Mouse (Mus musculus) layer of hippocampus, postnatal 10 days (tissue): ENCODE measurements at regions not wholly inside any gene's neighbourhood (a gene's known extent, or its start where the extent isn't known, plus 50 kb on each side); places are given as distances from the start of the nearest gene placed in this dataset.
A peak's percentile ranks its signal among the peaks of the same experiment; 100 is the strongest.

Source experiments
- DNase-seq, 2 experiments: peaks; one replicate each; pipeline ENCODE4 v3.0.0; 2021; ENCODE audit warnings: low spot score in 2 of 2

- DNase-seq = no peak
Observed at GRCm38 (mm10) chr4:53220809-53221208, 61.1 kb upstream of the Abca1 start.

DNA sequence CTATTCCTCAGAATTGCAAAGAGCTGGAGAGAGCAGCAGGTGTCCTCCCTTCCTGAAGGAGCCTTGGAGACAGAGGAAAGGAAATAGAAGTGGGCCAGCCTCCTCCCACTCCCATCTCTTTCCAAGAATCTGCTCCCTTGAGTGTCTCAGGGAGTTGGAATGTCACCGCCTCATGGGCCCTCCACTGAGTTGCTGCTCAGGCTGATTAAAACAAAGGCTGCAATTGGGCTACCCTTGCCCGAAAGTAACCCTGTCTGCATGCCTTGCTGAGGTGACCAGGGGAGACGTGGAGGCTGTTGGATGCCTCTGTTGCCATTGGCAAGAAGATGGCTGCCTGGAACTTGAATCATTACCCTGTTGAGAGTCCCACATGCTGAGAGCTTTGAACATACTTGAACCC, 59.7 kb upstream of the Abca1 start:
- peak; percentile 24 to 46 for DNase-seq

DNA sequence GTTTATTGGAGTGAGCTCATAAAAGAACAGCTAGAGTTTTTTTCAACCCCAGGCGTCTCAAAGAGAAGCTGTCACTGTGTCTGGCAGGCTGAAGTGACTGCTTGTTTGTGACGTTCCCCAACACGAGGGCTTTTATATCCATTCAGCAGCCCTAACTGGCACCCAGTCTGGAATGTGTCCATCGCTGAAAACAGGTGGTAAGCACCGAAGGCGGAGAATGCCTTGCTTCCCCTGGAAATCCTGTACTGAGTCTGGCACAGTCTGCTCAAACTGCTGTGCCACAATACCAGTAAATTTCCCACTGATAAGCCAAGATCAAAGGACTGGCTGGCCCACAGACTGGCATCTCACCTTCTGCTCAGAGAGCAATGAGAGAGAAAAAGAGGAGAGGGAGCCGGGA, 59.1 kb upstream of the Abca1 start:
- DNase-seq = peak; percentile 70 to 73

- DNase-seq = no peak
Observed at GRCm38 (mm10) chr4:53218291-53218640, 58.6 kb upstream of the Abca1 start.

DNA sequence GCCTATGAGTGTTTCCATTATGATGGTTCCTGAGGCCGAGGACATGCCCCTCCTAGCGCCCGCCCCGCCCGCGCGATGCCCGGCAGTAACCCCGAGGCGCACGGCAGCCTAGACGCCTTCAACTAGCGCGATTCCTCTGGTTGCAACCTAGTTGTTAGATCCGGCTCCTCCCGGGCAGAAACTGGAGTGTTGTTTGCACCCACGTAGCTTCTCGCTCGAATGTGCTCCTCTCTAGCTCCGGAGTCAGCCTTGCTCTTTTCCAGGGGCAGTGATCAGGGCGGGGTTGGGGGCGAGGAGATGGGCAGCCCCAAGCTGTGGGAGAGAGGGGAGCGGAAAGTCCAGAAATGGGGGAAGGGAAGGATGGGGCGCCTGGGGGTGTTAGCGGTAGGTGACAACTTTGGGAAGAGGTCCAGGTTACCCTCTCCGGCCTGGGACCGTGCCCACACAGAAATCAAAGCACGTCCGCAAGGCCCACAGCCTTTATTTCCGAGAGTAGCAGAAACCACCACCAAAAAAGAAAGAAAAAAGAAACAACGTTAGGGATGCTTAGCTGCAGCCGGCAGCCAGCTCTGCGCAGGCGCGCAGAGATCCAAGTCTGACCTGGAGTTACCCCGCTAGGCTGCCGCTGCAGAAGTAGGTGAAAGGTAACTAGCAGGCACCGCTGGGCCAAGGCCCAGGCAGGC, 58.1 kb upstream of the Abca1 start:
- DNase-seq = peak; percentile 74 to 78

DNA sequence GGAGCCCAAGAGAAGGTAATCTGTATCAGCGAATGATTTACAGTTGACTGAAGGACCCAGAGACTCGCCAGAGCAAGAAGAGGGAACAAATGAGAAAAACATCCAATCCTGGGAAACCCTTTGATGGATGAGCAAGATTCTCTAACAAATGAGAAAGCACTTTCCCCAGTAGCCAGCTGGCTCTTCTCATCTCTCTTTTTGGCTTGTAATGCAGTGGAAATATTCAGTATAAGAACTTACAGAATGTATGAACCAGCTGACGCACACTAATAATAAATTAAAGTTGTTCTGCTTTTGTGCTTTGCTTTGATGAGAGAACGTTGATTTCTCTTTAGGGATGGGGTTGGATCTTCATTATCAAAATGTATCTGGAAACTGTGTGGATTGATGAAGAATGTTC, 52.8 kb upstream of the Abca1 start:
- DNase-seq = no peak

GRCm38 (mm10) chr4:53210685-53211084, 51.0 kb upstream of the Abca1 start:
- no peak for DNase-seq
